Mouse (Mus musculus) retina, postnatal 7 days (tissue): ENCODE measurements around the gene Nkd1.

Experiments used
- DNase-seq: peaks from one replicate; pipeline ENCODE4 v3.0.0-alpha.2; 2012; ENCODE audit warnings: low read depth, low spot score

Nkd1 gene

GRCm38 (mm10) chr8:88572941-88573645, 51.9 kb downstream of the Nkd1 start:
- DNase-seq, result no peak

DNA sequence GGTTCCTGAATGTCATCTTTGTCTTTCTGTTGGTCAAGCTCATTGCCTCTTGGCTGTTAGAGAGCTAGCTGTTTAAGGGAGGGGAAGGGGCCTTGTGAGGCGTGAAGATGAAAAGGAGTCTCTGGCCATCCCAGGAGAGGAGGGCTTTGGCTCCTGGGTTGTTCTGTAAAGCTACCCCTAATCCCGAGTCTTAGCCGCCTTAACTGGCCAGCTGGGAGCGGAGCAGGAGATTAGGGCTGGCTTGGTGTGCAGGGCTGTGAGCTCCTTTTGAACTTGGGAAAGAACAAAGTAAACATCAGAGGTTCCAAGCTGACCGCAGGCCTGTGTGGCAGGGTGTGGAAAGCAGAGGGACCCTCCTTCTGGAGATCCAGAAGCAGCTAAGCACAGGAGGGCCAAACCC, 53.8 kb downstream of the Nkd1 start:
- DNase-seq, result peak; percentile 59

DNA sequence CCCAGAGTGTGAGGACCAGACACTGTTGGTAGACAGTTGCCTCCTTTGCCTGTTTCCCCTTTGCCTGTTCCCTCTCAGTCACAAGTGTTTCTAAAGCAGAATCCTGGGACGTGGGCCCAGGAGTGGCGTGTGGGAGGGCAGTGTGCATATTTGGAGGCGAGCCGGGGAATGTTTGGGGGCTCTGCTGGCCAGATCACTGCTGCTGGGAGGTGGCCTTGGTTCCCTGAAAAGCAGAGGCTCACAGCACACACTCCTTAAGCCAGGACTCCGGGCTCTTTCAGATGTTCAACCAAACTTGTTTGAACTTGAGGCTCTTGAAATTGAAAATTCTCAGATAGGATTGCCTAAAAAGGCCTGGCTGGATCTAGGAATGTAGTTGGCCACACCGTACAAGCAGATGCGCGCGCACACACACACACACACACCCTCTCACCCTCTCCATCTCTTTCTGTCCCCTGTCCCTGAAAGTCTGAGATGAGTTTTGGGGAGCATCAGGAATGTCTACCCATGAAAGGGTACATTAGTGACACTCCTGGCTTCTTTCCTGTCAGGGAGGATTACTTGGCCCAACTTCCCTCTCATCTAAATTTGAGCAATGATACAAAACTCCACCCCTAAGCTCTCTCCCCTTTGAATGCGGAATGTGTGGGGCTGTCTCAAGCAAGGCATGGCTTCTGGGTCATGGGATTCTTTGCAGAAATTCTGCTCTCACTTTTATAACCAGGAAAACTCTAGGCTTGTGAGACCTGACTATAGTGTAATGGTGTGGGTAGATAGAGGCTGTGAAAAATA, 55.4 kb downstream of the Nkd1 start:
- no peak for DNase-seq

DNA sequence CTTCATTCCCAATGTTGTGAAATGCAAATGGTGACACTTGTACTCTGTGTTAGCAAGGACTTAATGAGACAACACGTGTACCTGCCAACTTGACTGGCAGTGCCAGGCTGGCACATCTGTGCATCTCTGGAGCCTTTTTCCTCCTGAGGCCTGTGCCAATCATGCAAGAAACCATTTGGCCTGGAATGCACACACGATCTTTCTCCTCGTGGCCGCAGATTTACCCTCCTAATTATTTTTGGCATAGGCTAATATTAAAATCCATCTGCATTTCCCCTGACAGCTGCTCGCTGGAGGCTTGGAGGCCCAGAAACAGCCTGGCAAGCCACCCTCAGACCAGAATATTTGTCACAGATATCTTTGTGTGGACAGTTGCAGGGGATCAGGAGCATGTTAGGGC, 56.5 kb downstream of the Nkd1 start:
- DNase-seq, result no peak

GRCm38 (mm10) chr8:88578413-88579175, 57.4 kb downstream of the Nkd1 start:
- DNase-seq, result no peak

DNA sequence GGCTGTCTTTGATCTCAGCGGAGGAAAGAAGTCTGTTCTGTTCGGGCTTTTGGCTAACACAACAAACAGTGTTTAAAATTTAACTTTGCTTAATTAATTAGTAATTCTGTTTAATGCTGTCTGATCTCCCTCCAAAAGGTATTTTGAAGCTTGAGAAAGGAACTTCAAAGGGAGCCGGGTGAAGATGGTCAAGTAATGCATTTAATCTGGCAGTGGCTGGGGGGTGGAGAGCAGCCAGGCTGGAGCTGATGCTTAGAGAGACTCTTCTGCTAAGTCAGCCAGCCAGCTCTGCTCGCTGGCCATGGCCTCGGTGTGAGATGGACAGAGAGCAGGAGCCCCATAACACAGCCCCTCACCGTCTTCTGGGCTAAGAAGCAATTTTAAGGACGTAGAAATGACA, 58.1 kb downstream of the Nkd1 start:
- DNase-seq, result no peak

- DNase-seq, result no peak
These were observed 58.6 kb downstream of the Nkd1 start for GRCm38 (mm10) chr8:88579668-88580330.

- no peak for DNase-seq
These were observed 59.6 kb downstream of the Nkd1 start for GRCm38 (mm10) chr8:88580785-88581184.

GRCm38 (mm10) chr8:88583863-88584262, 62.7 kb downstream of the Nkd1 start:
- no peak for DNase-seq

DNA sequence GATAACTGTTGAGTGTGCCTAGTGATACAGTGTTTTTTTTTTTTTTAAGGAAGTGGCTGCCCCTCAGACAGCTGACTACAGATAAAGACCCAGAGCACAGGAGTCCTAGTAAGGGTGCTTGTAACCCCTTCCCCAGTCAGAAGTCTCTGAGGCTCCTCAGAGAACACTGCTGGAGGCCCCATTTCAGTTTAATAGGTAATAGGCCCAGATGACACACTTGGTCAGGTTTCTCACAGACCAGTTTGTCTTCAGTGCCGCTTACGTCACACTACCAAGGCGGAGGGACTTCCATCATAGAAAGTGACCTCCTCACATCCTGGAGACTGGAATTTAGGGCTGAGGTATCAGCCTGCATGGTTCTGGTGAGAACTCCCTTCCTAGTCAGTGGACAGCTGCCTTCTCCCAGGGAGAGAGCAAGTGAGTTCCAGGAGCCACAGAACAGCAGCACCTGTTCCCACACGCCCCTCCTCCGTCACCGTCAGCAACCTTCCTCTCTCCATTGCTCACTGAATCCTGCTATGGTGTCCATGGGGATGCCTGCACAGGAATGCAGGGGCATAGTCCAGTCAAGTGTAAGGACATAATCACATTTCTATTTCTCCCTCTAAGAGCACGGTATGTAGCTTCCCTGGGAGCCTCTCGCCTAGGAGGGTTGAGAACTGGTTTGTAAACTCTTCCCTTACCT, 67.2 kb downstream of the Nkd1 start:
- no peak for DNase-seq

DNA sequence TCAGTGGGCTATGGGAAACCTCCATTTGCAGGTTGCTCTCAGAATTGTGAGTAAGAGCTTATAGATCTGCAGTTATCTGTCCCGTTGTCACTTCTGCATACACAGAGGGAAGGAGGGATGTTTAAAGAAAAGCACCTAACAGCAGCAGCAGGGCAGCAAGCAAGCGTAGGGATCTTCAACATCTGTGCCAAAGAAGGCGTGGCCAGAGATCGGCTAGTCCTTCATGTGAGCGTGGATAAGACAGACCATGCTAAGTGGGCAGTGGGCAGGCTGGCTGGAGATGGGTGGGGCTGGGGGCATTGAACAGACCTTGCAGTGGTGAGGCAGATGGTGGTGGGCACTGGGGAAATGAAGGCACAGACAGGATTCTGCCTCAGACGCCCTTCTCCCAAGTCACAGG, 69.1 kb downstream of the Nkd1 start:
- no peak for DNase-seq

GRCm38 (mm10) chr8:88593947-88594346, 72.8 kb downstream of the Nkd1 start:
- no peak for DNase-seq

- DNase-seq, result no peak
These were observed 74.9 kb downstream of the Nkd1 start for GRCm38 (mm10) chr8:88596042-88596441.

- no peak for DNase-seq
These were observed 77.4 kb downstream of the Nkd1 start for GRCm38 (mm10) chr8:88598578-88598977.

DNA sequence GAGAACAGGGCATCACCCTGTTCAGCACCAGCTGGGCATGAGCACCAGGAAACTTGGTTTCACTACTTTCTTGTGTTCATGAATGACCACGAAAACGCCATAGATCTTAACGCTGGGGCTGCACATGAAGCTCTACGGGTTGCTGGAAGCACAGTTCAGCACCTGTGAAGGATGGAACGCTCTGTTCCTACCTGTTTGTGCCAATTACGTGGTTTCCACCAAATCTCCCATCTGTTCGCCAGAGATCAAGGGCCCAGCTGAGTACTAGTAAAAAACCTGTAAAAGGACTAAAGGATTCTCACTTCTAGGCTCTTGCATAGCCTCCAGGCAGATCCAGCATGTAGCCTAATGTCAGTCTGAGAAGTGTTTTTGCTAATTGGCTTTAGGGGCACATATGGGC, 78.3 kb downstream of the Nkd1 start:
- DNase-seq, result no peak

DNA sequence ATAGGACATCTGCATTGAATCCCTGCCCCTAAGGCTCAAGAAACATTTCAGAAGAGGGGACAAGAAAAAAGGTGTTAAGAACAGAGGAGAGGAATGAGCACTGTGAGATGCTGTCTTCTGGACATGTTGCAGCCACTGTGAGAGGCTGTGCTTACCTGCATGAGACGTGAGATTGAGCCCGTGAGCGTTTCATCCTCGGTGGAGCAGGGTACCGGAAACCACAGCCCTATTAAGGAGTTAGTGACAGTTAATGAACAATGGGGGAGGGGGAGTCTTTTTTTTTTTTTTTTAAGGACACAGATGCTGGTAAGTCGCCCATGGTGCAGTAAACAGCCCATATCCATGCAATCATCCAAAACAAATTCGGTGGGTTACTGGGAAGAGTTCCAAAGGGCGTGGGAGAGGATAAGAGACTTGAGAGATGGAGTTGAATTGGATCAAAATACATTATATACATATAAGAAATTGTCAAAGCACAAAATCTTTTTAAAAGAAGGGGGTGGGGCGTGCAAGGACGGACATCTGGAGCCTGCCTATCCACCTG, 82.4 kb downstream of the Nkd1 start:
- DNase-seq, result no peak

GRCm38 (mm10) chr8:88604065-88605038, 83.2 kb downstream of the Nkd1 start:
- DNase-seq, result no peak

DNA sequence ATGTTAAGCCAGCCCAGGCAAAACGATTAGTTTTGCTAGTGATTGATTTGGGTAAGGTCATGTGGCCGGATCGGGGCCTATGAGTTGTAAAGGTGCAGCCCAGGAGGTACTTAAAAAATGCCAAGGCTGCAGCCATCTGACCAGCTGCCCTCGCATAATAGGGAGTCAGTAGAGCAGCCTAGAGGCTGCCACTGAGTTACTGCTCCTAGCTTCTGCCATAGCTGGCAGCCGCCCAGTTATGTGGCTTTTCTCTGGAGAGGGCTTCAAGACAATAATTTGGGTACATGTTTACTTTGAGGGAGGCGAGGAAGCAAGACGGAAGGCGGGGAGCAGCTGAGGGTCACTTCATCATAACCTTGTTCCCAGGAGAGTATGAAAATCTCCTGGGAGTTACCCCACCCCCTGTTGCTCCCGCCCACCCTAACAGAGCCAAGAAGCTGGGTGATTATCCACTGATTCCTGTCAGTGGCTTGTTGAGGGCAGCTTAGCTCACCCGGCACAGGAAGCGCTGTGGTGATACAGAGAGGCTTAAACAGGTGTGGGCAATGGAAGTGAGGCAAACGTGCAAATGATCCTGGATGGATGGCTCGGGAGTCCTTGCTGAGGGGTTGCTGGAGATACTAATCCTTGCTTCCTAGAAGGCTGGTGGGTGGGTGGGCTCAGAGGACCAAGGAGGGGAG, 84.3 kb downstream of the Nkd1 start:
- DNase-seq, result no peak

GRCm38 (mm10) chr8:88609036-88609435, 87.9 kb downstream of the Nkd1 start:
- no peak for DNase-seq
